Mouse (Mus musculus) CH12.LX (cell line): Measurements from ENCODE around the gene Tph2.

Experiments
- CHD2 ChIP-seq: IDR thresholded peaks from 2 replicates; pipeline ENCODE4 v1.6.1; 2011; ENCODE audit warnings: low read length, improper control_type of control experiment
- CTCF ChIP-seq, 2 experiments: IDR thresholded peaks in 1 of 2; conservative IDR thresholded peaks in 1 of 2; 2 replicates each; pipeline ENCODE4 v1.5.1; 2011 to 2012; ENCODE audit warnings: low read depth in 2 of 2, low read length in 2 of 2, improper control_type of control experiment in 1 of 2, inconsistent platforms in 1 of 2, mild to moderate bottlenecking in 1 of 2, moderate library complexity in 1 of 2
- EP300 ChIP-seq: IDR thresholded peaks from 2 replicates; pipeline ENCODE4 v1.6.1; 2011; ENCODE audit warnings: low read length, improper control_type of control experiment
- GABPA ChIP-seq: IDR thresholded peaks from 2 replicates; pipeline ENCODE4 v1.6.1; 2012; ENCODE audit warnings: low read depth, low read length, improper control_type of control experiment, inconsistent platforms; ENCODE audit not compliant: insufficient replicate concordance
- MAX ChIP-seq: IDR thresholded peaks from 2 replicates; pipeline ENCODE4 v1.6.1; 2011; ENCODE audit warnings: low read length, improper control_type of control experiment
- MAZ ChIP-seq: IDR thresholded peaks from 2 replicates; pipeline ENCODE4 v1.6.1; 2012; ENCODE audit warnings: low read depth, mild to moderate bottlenecking, inconsistent platforms, low read length, improper control_type of control experiment, moderate library complexity
- MYC ChIP-seq: IDR thresholded peaks from 2 replicates; pipeline ENCODE4 v1.6.1; 2011; ENCODE audit warnings: low read depth, mild to moderate bottlenecking, improper control_type of control experiment, low read length
- POLR2A ChIP-seq: IDR thresholded peaks from 2 replicates; pipeline ENCODE4 v1.6.1; 2011; ENCODE audit warnings: low read depth, mild to moderate bottlenecking, improper control_type of control experiment, low read length
- RAD21 ChIP-seq: IDR thresholded peaks from 2 replicates; pipeline ENCODE4 v1.6.1; 2011; ENCODE audit warnings: low read depth, mild to moderate bottlenecking, low read length, improper control_type of control experiment, moderate library complexity
- RCOR1 ChIP-seq: conservative IDR thresholded peaks from 2 replicates; pipeline ENCODE4 v1.6.1; 2012; ENCODE audit warnings: low read depth, mild to moderate bottlenecking, inconsistent platforms, low read length, improper control_type of control experiment
- SMC3 ChIP-seq: IDR thresholded peaks from 2 replicates; pipeline ENCODE4 v1.6.1; 2011; ENCODE audit warnings: low read depth, low read length, improper control_type of control experiment
- USF1 ChIP-seq: IDR thresholded peaks from 2 replicates; pipeline ENCODE4 v1.6.1; 2014; ENCODE audit warnings: low read depth, mild to moderate bottlenecking, inconsistent platforms, low read length, improper control_type of control experiment
- ZNF384 ChIP-seq: IDR thresholded peaks from 2 replicates; pipeline ENCODE4 v1.6.1; 2012; ENCODE audit warnings: low read depth, low read length, improper control_type of control experiment, inconsistent platforms

DNA sequence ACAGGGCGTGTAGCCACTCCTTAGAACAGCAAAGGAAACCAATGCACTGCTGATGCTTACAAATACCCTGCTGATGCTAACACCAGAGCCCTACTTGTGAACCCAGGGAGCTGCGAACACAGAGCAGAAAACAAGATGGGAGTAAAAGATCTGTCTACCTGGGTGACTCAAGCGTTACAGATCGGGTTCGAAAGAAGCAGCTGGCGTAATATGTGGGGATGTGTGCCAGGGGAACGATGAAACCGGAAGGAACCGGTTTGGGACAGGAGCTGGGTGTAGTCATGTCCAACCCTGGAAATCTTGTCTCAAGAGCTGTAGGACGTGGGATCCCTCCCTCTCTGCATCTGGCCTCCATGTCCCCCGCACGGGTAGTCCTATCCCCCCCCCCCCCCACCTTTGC, 134.1 kb downstream of the Tph2 start:
- TF ChIP-seq USF1 (no peak), MAX (no peak), POLR2A (no peak), ZNF384 (no peak), SMC3 (no peak), MYC (no peak), GABPA (no peak), CHD2 (no peak), EP300 (no peak), RCOR1 (no peak), CTCF (conservative IDR thresholded peaks at IDR 0.05 in 1 of 2, IDR thresholded peaks at IDR 0.05 in 1 of 2; ENCODE audit: low read depth in 2 of 2, low read length in 2 of 2) (no peak), MAZ (no peak), RAD21 (no peak)
